In genomic region chr5:129886911-129887636, GRCm38 (mm10) we compare ENCODE assay signal across 8 mouse cellular contexts. TPM values are rescaled to one million over a fixed set of nuclear protein-coding genes. Genes with fewer than 3 reads are reported as not detected.
DNase-seq lines count a peak whose midpoint lies in the region; ATAC-seq and TF ChIP-seq lines count a peak whose summit lies in the region.

TSS of gene Chchd2 (minus strand) at chr5:129887470.

- H3K4me1 ChIP-seq in embryonic facial prominence, embryonic 14.5 days (ENCODE audit: control insufficient read depth, insufficient read depth, low read length): peaks cover 9% of the 10 kb centered on the region
- no peaks in the 10 kb centered on the region; the same call in 1 of the 2 replicates for H3K4me1 ChIP-seq in heart, adult 2 months (ENCODE audit: control insufficient read depth, insufficient read depth, low read length)
- H3K4me1 ChIP-seq in limb, embryonic 13.5 days: peaks cover 17% of the 10 kb centered on the region
- H3K4me1 ChIP-seq in midbrain, embryonic 16.5 days (ENCODE audit: control insufficient read depth, insufficient read depth, low read length): peaks cover 23% of the 10 kb centered on the region

- under 1% methylated on average over 45 of the region's 46 CpGs for WGBS in embryonic facial prominence, embryonic 14.5 days
- WGBS in heart, adult 2 months: under 1% methylated on average over 46 of the region's 46 CpGs
- under 1% methylated on average over 46 of the region's 46 CpGs for WGBS in limb, embryonic 13.5 days
- under 1% methylated on average over 46 of the region's 46 CpGs for whole genome bisulfite sequencing in midbrain, embryonic 16.5 days

- peaks cover 27% of the 10 kb centered on the region for H3K36me3 ChIP-seq in embryonic facial prominence, embryonic 14.5 days (ENCODE audit: control insufficient read depth, insufficient read depth, low read length)
- H3K36me3 ChIP-seq in heart, adult 2 months (ENCODE audit: control insufficient read depth, insufficient read depth, low read length): peaks cover 21% of the 10 kb centered on the region
- peaks cover 28% of the 10 kb centered on the region for H3K36me3 ChIP-seq in limb, embryonic 13.5 days
- H3K36me3 ChIP-seq in midbrain, embryonic 16.5 days (ENCODE audit: control insufficient read depth, insufficient read depth, low read length): peaks cover 6% of the 10 kb centered on the region; the same call in 1 of the 2 replicates

- H3K4me2 ChIP-seq in embryonic facial prominence, embryonic 14.5 days (ENCODE audit: low read depth, low read length): peak within 1 kb of the TSS; percentile 88
- peak within 1 kb of the TSS; percentile 79 for H3K4me2 ChIP-seq in limb, embryonic 13.5 days (replicated peaks)
- H3K4me2 ChIP-seq in midbrain, embryonic 16.5 days (ENCODE audit: low read length): peak within 1 kb of the TSS; percentile 86

- H3K9ac ChIP-seq in embryonic facial prominence, embryonic 14.5 days (ENCODE audit: low read depth, low read length): peak within 1 kb of the TSS; percentile 94
- H3K9ac ChIP-seq in heart, adult 2 months (ENCODE audit: low read depth, low read length): peak within 1 kb of the TSS; percentile 98
- H3K9ac ChIP-seq in limb, embryonic 13.5 days: peak within 1 kb of the TSS; percentile 92
- peak within 1 kb of the TSS; percentile 91 for H3K9ac ChIP-seq in midbrain, embryonic 16.5 days (ENCODE audit: low read depth, low read length)

- H3K9me3 ChIP-seq in embryonic facial prominence, embryonic 14.5 days (ENCODE audit: control insufficient read depth, low read length): no peaks in the 10 kb centered on the region
- H3K9me3 ChIP-seq in limb, embryonic 13.5 days: no peaks in the 10 kb centered on the region
- no peaks in the 10 kb centered on the region for H3K9me3 ChIP-seq in midbrain, embryonic 16.5 days (replicated peaks; ENCODE audit: control insufficient read depth, low read length, poor library complexity, severe bottlenecking)

- peak within 1 kb of the TSS; percentile 82 for H3K4me3 ChIP-seq in embryonic facial prominence, embryonic 14.5 days (ENCODE audit: low read depth, low read length)
- peak within 1 kb of the TSS; percentile 99 for H3K4me3 ChIP-seq in heart, adult 2 months
- peak within 1 kb of the TSS; percentile 91 for H3K4me3 ChIP-seq in limb, embryonic 13.5 days
- peak within 1 kb of the TSS; percentile 89 for H3K4me3 ChIP-seq in midbrain, embryonic 16.5 days (ENCODE audit: low read depth, low read length)

- ATAC-seq in embryonic facial prominence, embryonic 14.5 days (ENCODE audit: low read depth): peak; percentile 100
- peak; percentile 100 for ATAC-seq in limb, embryonic 13.5 days (ENCODE audit: low FRiP score, low read depth)
- peak; percentile 99 for ATAC-seq in midbrain, embryonic 16.5 days

- DNase-seq in 3T3-L1 (ENCODE audit: low read depth, low spot score): peak; percentile 99
- DNase-seq in adrenal gland, postnatal 4 days (ENCODE audit: low spot score in 2 of 2): peak; percentile 58 to 83
- DNase-seq in embryonic facial prominence, embryonic 14.5 days (ENCODE audit: low spot score): peak; percentile 99
- peak; percentile 92 to 95 for DNase-seq in heart, adult 2 months
- DNase-seq in kidney, adult 8-10 months: peak; percentile 96 to 97
- DNase-seq in spleen, postnatal 10 days (ENCODE audit: low spot score in 2 of 2): peak; percentile 89 to 90

- peak within 1 kb of the TSS; percentile 92 for H3K27ac ChIP-seq in embryonic facial prominence, embryonic 14.5 days (replicated peaks; ENCODE audit: low read depth, low read length)
- peak within 1 kb of the TSS; percentile 98 for H3K27ac ChIP-seq in heart, adult 2 months
- H3K27ac ChIP-seq in limb, embryonic 13.5 days: peak within 1 kb of the TSS; percentile 89
- peak within 1 kb of the TSS; percentile 91 for H3K27ac ChIP-seq in midbrain, embryonic 16.5 days (ENCODE audit: low read length)

- TF ChIP-seq POLR2A in heart, adult 2 months (IDR thresholded peaks at IDR 0.05; ENCODE audit: insufficient read depth, low read depth, low read length): peak; percentile 97

- intact Hi-C loops in heart, adult 2 months (cut with DNase I): no loop called here

- peaks cover 7% of the 10 kb centered on the region for H3K79me2 ChIP-seq in heart, adult 2 months (replicated peaks; ENCODE audit: control insufficient read depth, insufficient read depth, low read length)

- TF ChIP-seq CTCF in heart, adult 2 months (IDR thresholded peaks at IDR 0.05): no peak

- TF ChIP-seq EP300 in heart, adult 2 months (IDR thresholded peaks at IDR 0.05; ENCODE audit: insufficient read depth, low read depth, low read length): 0 out of 2 replicates have a peak, but pooled peaks have one; percentile 30

- H3K27me3 ChIP-seq in embryonic facial prominence, embryonic 14.5 days (replicated peaks; ENCODE audit: control insufficient read depth, insufficient read depth, low read length): no peaks in the 10 kb centered on the region
- no peaks in the 10 kb centered on the region for H3K27me3 ChIP-seq in heart, adult 2 months (ENCODE audit: control insufficient read depth, insufficient read depth, low read length)
- no peaks in the 10 kb centered on the region for H3K27me3 ChIP-seq in limb, embryonic 13.5 days
- no peaks in the 10 kb centered on the region for H3K27me3 ChIP-seq in midbrain, embryonic 16.5 days (ENCODE audit: control insufficient read depth, insufficient read depth, low read depth, low read length)

RNA-seq across cellular contexts. Expression of gene Chchd2, which starts in this region (rescaled TPM):
- 100 to 1,000 TPM; 579 to 625 TPM for total RNA-seq in adrenal gland, postnatal 4 days (2021)
- 850 and 911 TPM in 2 replicates for polyA plus RNA-seq in embryonic facial prominence, embryonic 14.5 days (2014; fragmentation: Nextera tagmentation; extraction: Ambion mirVana)
- total RNA-seq in heart, adult 2 months (2021): 1,000 to 10,000 TPM; 1,016 to 1,153 TPM
- polyA plus RNA-seq in heart, adult 2 months (2012; rRNA removed): 778 and 988 TPM in 2 replicates
- polyA plus RNA-seq in limb, embryonic 13.5 days (2015; fragmentation: Nextera tagmentation; extraction: Ambion mirVana): 951 and 990 TPM in 2 replicates
- polyA plus RNA-seq in midbrain, embryonic 16.5 days (2015; fragmentation: Nextera tagmentation; extraction: Ambion mirVana): 602 and 639 TPM in 2 replicates

Comparison
In these comparisons a context has a peak if more than half of its experiments do, and no peak if none do; other contexts are left out.
1. Peak in every context shown above with its lines: DNase-seq, ATAC-seq, H3K4me3 ChIP-seq and H3K27ac ChIP-seq.